8 mouse cellular contexts compared by ENCODE assay signal in genomic region chr5:36324140-36324572, GRCm38 (mm10).
A peak's percentile ranks its signal among the peaks of the same experiment; 100 is the strongest.
DNase-seq lines count a peak whose midpoint lies in the region; ATAC-seq lines count a peak whose summit lies in the region.

No protein-coding gene starts in this region.

- H3K9me3 ChIP-seq in midbrain, embryonic 16.5 days (replicated peaks; ENCODE audit: control insufficient read depth, low read length, poor library complexity, severe bottlenecking): no peaks in the 10 kb centered on the region

- H3K4me1 ChIP-seq in midbrain, embryonic 16.5 days (ENCODE audit: control insufficient read depth, insufficient read depth, low read length): no peaks in the 10 kb centered on the region

- 37% methylated on average over 9 of the region's 9 CpGs for WGBS in midbrain, embryonic 16.5 days

- intact Hi-C loops in left cerebral cortex, postnatal 14 days (cut with DNase I): loop anchor here (1.0 kb wide), 1 partner anchor 72 kb away; no protein-coding TSS in a partner anchor

- H3K27ac ChIP-seq in midbrain, embryonic 16.5 days (ENCODE audit: low read length): 0 out of 2 replicates have a peak overlapping the region, but pooled peaks have one; percentile 18

- no peak overlapping the region for H3K4me2 ChIP-seq in midbrain, embryonic 16.5 days (ENCODE audit: low read length)

- H3K36me3 ChIP-seq in midbrain, embryonic 16.5 days (ENCODE audit: control insufficient read depth, insufficient read depth, low read length): no peaks in the 10 kb centered on the region

- no peaks in the 10 kb centered on the region for H3K27me3 ChIP-seq in midbrain, embryonic 16.5 days (ENCODE audit: control insufficient read depth, insufficient read depth, low read depth, low read length)

- ATAC-seq in midbrain, embryonic 16.5 days: peak; percentile 78
- ATAC-seq in inflammation-experienced regulatory T-cells, adult 6 months: no peak

- DNase-seq in kidney, postnatal 10 days: peak; percentile 59
- DNase-seq in kidney, postnatal 25 days: no peak
- DNase-seq in cerebellum, adult 9-11 months: peak; percentile 41
- peak; percentile 47 to 71 for DNase-seq in frontal cortex, postnatal 14 days (ENCODE audit: low spot score in 2 of 2)
- peak; percentile 67 to 70 for DNase-seq in left cerebral cortex, postnatal 14 days (ENCODE audit: low spot score in 2 of 2)
- DNase-seq in gastrocnemius, adult 18-20 months (ENCODE audit: low spot score): no peak

- H3K9ac ChIP-seq in midbrain, embryonic 16.5 days (ENCODE audit: low read depth, low read length): no peak overlapping the region

- no peak overlapping the region for H3K4me3 ChIP-seq in midbrain, embryonic 16.5 days (ENCODE audit: low read depth, low read length)

Comparison
In these comparisons a context has a peak if more than half of its experiments do, and no peak if none do; other contexts are left out.
1. DNase-seq: peak in kidney, postnatal 10 days (single experiment), cerebellum, adult 9-11 months (single experiment), frontal cortex, postnatal 14 days (2 of 2) and left cerebral cortex, postnatal 14 days (2 of 2); none in kidney, postnatal 25 days (0 of 2) and gastrocnemius, adult 18-20 months (single experiment).